In the genomic region with DNA sequence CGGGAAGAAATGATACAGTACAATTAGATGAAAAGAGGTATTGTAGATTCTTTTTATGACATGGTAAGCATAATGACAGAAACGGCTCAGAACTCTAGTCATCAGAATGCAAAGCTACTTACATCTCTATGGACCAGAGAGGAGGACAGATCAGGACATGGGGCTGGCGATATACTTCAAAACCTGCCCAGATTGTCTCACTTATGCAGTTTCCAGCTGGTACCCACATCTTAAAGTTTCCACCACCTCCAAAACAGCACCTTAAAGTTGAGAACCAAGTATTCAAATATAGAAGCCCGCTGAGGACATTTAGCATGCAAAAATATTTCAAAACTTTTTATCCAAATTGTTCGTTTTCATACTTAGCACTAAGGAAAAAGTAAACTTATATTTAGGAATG, we compare ENCODE assay signal across 19 mouse cellular contexts.
"Had no signal": no experiment of that assay in that cellular context is flagged by ENCODE, and none has a peak within 500 bp of the region (broad histone marks: within the 10 kb centered on the region; RNA-seq: fewer than 3 reads in every experiment).

No protein-coding gene starts in this region.

- H3K4me3 ChIP-seq: liver, embryonic 15.5 days; midbrain, embryonic 10.5 days; midbrain, embryonic 12.5 days; myocyte; neural tube, embryonic 13.5 days; neural tube, embryonic 15.5 days had no signal

- H3K27ac ChIP-seq: liver, embryonic 15.5 days; midbrain, embryonic 10.5 days; midbrain, embryonic 12.5 days; neural tube, embryonic 13.5 days; neural tube, embryonic 15.5 days had no signal

- DNase-seq: liver, postnatal 0 days; lung, embryonic 14.5 days; lung, postnatal 10 days; lung, postnatal 4 days; midbrain, embryonic 14.5 days; retina, postnatal 1 day; right cerebral cortex, postnatal 25 days; right cerebral cortex, postnatal 4 days; spleen, adult 18-20 months; thymus, adult 2 months; thymus, postnatal 25 days; thymus, postnatal 4 days had no signal

- ATAC-seq: liver, postnatal 0 days; midbrain, embryonic 16.5 days had no signal
